Mouse (Mus musculus): ENCODE results near the gene Zfp988.
"Not testable (repeated sequence)": the region's sequence is repeated elsewhere in the genome, so short reads cannot be mapped to it uniquely, and the experiment has no call there.

The Zfp988 gene

DNA sequence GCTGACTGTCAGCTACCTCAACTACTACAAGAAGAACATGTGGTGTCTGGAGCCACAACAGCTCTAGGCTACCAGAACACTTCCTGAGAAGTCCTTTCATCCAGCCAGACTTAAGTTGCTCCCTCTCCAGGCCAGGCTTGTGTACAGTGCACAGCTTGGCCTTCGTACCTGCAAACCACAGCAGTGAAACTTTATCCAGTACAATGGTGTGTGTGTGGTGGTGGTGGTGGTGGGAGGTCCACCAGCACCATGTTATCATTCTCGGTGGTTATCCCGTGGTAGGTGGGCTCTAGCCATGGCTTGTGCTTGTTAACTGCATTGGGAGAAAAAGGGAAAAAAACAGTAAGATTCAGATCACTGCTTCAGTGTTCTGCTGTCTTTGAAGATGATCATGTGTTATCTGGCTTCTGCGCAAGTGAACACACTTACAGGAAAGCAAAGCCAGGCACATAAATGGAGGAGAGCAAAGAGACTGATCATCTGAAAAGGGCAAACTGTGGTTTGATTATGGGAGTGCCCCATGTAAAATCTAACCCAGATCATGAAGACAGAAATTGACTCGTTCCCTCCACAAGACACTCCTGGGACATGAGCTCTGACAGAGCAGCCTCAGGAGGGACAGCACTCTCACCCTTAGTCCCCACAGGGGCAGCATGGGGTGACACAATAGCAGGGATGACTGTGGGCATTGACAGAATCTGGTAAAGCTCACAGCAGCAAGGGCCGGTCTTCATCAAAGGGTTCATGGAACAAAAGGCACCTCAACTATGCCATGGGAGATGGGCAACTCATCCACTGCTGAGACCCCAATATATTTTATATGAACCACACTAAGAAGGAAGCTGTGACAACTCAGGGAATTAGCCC lies 37.8 kb downstream of the Zfp988 start:
- not testable (repeated sequence) for DNase-seq (ENCODE audit: low read depth)

DNA sequence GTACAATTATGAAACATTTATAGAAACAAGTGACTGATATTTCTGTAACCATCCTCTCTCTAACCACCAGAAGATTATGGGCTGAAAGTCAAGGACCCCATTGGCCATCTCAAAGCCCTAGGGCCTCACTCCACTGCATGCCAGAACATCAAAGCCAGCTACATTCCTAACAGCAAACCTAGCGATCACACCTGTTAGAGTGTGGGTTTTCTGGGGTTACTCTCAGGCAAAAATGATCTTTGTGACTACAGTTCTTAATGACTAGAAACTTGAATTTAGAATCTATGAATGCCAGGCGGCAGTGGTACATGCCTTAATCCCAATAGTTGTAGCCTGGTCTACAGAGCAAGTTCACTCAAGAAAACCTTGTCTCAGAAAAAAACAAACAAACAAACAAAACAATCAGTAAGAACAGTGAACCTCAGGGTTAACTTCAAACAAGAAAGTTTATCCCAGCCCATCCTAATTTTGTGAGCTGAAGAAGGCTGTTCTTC lies 39.6 kb downstream of the Zfp988 start:
- not testable (repeated sequence) for DNase-seq (ENCODE audit: low read depth)

DNA sequence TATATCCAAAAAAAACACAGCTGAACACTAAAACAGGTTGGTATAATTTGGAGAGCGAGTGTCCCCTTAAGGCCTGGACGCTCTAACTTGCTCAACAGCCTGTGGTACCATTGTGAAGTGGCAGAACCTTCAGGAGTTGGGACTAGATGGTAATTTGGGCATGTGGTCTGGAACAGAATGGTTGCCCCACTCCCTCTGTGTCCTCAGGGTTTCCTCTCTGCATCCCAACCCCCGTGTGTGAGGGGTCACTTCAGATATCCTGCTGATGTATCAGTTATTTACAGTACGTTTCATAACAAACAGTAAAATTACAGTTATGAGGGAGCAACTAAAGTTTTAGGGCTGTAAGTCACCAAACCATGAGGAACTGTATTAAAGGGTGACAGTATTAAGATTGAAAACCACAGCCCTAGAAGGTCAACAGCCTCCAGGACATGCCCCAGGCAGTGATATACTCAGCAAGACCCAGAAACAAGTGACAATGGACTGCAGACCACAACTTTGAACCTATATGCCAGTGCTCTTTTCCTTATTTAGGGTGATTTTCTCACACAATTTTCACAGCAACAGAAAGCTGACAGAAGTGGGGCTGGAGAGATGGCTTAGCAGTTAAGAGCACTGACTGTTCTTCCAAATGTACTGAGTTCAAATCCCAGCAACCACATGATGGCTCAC lies 41.0 kb downstream of the Zfp988 start:
- DNase-seq (ENCODE audit: low read depth) = not testable (repeated sequence)

DNA sequence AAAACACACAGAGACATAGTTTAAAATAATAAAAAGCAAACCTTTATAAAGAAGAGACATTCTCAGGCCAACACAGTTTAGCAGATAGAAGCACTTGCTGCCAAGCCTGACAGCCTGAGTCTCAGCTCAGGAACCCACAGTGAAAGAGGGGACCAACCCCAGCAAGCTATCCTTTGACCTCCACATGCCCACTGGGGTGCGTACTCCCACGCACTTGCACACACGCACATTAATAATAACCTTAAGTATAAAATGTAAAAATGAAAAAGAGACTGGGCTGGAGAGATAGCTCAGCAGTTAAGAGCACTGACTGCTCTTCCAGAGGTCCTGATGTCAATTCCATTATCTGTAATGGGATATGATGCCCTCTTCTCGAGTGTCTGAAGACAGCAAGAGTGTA lies 41.8 kb downstream of the Zfp988 start:
- DNase-seq (ENCODE audit: low read depth) = not testable (repeated sequence)

DNA sequence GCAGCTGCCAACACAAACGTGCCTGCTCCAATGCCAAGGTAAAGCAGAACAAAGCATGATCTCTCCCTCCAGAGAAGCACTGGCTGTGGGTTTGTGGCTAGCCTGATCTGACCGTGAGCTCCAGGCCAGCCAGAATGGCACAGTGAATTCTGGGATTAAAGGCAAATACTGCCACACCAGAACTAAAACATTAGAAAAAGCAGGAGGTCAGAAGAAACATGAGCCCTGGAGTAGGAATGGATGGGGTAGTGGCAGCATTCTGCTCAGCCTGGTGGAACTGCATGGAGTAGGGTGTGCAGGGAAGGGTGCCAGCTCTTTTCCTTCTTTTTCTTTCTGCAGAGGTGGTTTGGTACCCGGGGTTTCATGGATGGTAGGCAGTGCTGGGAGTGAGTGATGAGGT lies 42.4 kb downstream of the Zfp988 start:
- not testable (repeated sequence) for DNase-seq (ENCODE audit: low read depth)

DNA sequence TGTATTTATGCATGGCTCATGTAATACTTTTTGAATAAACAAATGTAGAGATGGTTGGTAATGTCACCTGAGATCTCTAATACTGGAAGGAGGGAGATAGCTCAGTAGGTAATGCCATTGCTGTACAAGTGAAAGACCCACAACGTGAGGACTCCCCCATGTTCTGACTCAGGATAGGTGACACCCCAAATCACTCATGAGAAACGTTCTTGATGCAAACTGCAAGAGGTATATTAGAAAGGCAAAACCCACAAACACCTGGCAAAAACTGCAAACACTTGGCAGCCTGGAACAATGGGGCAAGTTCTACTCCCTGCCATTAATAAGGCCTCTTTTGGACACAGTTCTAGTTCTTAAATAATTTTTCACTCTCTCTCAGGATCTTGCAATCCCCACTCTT lies 42.9 kb downstream of the Zfp988 start:
- DNase-seq (ENCODE audit: low read depth) = not testable (repeated sequence)

DNA sequence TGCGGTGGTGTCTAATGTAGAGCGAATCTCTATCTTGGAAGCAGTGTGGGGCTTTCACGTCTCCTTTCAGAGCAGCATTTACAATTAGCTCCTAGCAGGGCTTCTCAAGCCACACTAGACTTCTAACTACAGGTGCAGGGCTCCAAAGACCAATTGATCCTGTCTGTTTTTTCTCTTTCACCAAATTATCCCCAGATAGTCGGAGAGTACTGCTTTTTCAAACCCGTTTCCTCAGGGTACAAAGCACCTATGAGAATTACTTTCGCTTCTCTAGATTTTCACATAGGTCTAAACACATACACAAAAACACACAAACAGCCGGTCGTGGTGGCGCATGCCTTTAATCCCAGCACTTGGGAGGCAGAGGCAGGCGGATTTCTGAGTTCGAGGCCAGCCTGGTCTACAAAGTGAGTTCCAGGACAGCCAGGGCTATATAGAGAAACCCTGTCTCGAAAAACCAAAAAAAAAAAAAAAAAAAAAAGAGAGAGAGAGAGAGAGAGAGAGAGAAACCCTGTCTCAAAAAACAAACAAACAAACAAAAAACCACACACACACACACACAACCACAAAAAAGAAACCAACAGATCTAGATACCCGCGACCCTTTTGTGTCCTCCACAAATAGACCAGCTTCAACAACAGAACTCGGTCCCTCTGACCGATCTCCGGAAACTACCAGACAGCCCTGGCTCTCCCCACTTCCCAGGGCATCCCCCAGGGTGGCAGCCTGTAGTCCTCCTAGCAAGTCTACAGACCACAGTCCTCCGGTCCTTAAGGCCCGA lies 43.6 kb downstream of the Zfp988 start:
- not testable (repeated sequence) for DNase-seq (ENCODE audit: low read depth)

DNA sequence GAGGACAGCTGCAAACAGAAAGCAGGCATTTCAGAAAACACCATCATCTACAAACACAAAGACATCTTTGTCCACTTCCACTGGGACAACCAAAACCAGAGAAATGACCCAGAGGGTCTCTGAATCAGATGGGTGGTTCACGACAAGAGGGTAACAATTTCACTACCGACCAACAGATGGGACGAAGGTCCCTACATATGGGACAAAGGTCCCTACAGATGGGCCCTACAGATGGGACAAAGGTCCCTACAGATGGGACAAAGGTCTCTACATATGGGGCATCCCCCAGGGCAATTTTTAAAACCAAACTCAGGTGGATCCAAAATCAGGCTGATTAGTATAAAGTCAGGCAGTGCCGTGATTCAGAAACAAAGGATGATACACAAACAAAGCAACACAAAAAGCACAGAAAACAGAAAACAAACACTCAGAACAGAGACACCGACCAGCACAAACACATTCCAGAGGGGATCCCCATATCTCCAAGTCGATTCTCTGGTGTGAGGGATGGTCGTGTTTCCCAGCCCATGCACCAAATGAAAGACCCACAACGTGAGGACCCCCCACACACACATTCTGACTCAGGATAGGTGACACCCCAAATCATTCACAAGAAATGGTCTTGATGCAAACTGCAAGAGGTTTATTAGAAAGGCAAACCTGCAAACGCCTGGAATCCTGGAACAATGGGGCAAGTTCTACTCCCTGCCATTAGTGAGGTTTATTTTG lies 44.4 kb downstream of the Zfp988 start:
- DNase-seq (ENCODE audit: low read depth) = not testable (repeated sequence)

DNA sequence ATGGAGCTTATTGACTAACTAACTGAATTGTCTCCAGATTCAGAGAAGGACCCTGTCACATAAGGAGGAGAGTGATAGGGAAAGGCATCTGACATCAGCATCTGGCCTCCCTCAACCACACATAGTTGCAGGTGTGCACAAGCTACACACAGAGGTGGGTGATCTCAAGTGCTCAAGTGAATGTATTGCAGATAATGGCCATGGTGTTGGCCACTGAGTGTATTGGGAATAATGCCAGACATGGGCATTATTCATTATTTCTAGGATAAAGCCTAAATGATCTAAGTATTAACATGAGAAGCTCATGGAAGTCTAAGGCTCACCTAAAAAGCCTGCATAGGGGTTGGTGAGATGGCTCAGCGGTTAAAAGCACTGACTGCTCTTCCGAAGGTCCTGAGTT lies 45.1 kb downstream of the Zfp988 start:
- DNase-seq (ENCODE audit: low read depth) = not testable (repeated sequence)

DNA sequence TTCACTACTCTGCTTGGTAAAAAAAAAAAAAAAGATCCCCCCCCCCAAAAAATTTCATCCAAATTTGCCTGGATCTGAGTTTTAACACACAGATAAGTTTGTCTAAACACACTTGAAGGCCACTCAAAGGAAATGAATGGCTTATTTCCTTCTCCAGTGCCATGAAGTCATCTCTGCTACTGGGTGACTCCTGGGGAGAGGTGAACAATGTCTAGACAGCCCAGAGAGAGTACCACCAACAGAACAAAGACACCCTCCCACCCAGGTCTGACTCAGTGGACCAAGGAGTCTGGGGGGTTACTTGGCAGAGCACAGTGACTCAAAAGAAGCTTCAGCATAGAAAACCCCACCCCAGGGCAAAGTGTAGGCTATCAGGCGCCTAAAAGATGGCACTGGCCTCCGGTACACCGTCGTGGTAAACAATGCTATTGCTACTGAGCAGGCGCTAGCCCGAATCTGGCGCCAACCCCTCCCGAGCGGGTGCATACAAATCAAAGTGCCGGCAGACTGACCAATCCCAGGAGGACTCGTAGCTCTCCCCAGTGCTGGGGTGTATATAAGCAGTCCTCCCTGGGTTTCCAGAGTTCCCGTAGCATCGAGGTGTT lies 46.0 kb downstream of the Zfp988 start:
- DNase-seq (ENCODE audit: low read depth) = not testable (repeated sequence)

DNA sequence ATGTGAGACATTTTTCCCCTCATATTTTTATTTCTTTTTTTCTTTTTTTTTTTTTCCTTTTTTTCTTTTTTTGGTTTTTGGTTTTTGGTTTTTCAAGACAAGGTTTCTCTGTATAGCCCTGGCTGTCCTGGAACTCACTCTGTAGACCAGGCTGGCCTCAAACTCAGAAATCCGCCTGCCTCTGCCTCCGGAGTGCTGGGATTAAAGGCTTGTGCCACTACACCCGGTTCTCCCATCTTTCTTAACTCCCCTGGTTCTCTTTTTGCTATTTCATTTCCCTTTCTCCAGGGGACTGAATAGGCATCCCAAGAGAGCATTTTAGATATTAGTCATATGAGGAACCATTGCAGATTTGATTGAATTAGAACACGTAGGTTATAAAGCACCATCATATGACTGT lies 48.2 kb downstream of the Zfp988 start:
- DNase-seq (ENCODE audit: low read depth) = not testable (repeated sequence)

DNA sequence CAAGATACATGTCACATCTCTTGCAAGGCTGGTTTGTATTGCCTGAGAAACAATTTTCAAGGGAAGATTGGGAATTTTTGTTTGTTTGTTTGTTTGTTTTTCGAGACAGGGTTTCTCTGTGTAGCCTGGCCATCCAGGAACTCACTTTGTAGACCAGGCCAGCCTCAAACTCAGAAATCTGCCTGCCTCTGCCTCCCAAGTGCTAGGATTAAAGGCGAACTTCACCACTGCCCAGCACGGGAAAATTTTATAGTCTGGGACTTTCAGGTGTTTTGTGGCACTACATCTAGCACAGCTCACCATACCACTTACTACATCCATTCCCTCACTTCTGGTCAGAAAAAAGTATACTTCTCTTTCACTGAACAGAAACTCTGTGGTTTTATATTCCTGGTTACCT lies 50.6 kb downstream of the Zfp988 start:
- not testable (repeated sequence) for DNase-seq (ENCODE audit: low read depth)

DNA sequence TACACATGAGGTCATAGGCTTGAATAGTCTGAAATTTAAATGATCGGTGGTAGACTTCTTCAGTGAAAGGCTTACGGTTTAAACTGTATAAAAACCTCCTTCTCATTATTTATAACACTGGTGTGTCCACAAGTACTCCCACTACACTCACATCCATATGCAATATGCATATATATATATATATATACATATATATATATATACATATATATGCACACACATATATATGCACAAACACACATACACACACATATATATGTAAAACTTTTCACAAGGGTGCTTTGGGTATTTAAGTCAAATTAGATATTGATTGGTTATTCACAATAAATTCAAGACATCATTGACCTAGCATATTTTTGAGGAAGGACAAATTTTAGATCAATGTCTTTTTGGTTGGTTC lies 51.7 kb downstream of the Zfp988 start:
- not testable (repeated sequence) for DNase-seq (ENCODE audit: low read depth)

DNA sequence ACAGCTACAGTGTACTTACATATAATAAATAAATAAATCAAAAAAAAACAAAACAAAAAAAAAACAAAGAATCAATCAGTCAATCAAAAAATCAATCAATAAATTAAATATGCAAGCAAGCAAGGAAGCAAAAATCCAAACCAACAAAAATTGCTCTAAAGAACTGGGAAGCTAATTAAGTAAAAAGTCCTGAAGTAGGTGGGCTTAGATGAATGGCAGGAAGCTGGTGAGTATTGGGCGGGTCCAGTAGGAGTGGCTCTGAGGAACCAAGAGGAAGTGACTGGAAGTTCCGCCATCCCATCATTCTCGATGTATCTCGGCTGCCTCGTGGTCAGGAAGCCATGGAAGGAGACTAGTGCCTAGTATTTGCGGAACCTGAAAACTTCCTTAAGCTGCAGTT lies 55.5 kb downstream of the Zfp988 start, which contains the start of gene Zfp978:
Zfp978 (plus strand) TSS at position 301 of the 400 bp plus-strand sequence.
- DNase-seq (ENCODE audit: low read depth) = not testable (repeated sequence)

DNA sequence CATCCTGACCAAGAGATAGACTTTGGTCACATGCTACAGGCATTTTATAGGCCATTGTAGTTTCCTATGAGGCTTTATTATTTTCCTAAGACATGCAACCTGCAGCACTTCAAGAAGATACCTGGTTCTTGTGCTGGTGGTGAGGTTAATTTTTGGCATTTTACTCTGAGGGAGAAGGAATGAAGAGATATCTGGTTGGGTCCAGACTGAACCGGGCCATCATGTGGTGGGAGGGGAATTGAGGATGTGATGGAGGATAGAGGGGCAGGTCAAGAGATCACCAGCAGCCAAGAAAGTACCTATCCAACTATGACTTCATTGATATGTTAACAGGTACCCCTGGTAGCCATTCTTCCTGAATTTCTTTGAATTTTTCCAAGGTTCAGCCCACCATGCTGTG lies 56.4 kb downstream of the Zfp988 start:
- DNase-seq (ENCODE audit: low read depth) = not testable (repeated sequence)

DNA sequence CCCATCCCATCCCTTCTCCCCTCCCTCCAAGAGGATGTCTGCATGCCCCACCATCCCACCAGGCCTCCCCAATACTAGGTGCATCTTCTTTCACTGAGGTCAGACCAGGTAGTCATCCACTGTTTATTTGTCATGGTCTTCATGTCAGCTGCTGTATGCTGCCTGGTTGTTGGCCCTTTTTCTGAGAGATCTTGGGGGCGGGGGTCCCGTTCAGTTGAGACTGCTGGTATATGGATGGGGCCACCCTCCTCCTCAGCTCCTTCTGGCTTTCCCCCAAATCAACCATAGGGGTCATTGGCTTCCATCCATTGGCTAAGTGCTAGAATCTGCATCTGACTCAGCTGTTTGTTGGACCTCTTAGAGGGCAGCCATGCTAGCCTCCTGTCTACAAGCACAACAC lies 64.1 kb downstream of the Zfp988 start:
- not testable (repeated sequence) for DNase-seq (ENCODE audit: low read depth)

DNA sequence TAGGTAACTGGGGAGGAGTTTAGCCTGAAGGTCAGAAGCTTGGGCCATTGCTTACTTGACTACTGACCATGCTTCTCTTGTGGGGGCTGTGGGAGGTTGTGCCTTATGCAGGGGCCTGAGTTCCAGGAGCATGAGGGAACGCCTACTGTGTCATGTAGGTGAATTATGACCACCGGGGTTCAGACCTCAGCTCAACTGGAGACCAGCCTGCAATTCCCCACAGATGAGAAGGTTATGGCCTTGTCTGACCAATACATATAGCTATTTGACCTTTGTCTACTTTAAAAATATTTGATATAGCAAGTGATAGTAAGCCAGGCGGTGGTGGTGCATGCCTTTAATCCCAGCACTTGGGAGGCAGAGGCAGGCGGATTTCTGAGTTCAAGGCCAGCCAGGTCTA lies 77.7 kb downstream of the Zfp988 start:
- DNase-seq (ENCODE audit: low read depth) = not testable (repeated sequence)

All from 416B (cell line).